Mouse (Mus musculus): ENCODE measurements at regions not wholly inside any gene's neighbourhood (a gene's known extent, or its start where the extent isn't known, plus 50 kb on each side); places are given as distances from the start of the nearest gene placed in this dataset.

- 43% methylated on average over 9 of the region's 9 CpGs for WGBS (ENCODE audit: insufficient replicate concordance)
- Histone ChIP-seq H3K4me2 (no peak overlapping the region), H3K4me1 (peaks cover 8% of the 10 kb centered on the region; the same call in 1 of the 2 replicates), H3K4me3 (no peak overlapping the region), H3K9ac (no peak overlapping the region), H3K27ac (no peak overlapping the region), H3K36me3 (no peaks in the 10 kb centered on the region), H3K9me3 (replicated peaks) (no peaks in the 10 kb centered on the region), H3K27me3 (replicated peaks) (no peaks in the 10 kb centered on the region)
- ATAC-seq, result no peak
These were observed 124.0 kb downstream of the Dact1 start for GRCm38 (mm10) chr12:71433549-71434200.

- H3K9ac ChIP-seq, result no peak overlapping the region
- H3K9me3 ChIP-seq (replicated peaks), result no peaks in the 10 kb centered on the region
- H3K27me3 ChIP-seq (replicated peaks), result no peaks in the 10 kb centered on the region
- H3K36me3 ChIP-seq, result no peaks in the 10 kb centered on the region
- H3K27ac ChIP-seq, result no peak overlapping the region
- H3K4me2 ChIP-seq, result no peak overlapping the region
- peaks cover 8% of the 10 kb centered on the region; the same call in 1 of the 2 replicates for H3K4me1 ChIP-seq
- WGBS (ENCODE audit: insufficient replicate concordance), result 16% methylated on average over 6 of the region's 6 CpGs
- ATAC-seq, result 0 out of 2 replicates have a peak, but pooled peaks have one; percentile 52
- H3K4me3 ChIP-seq, result no peak overlapping the region
These were observed 128.6 kb downstream of the Dact1 start for GRCm38 (mm10) chr12:71438254-71438653.

- 67% methylated on average over 3 of the region's 3 CpGs for WGBS (ENCODE audit: insufficient replicate concordance)
- H3K27ac ChIP-seq, result no peak overlapping the region
- no peak for ATAC-seq
- H3K4me3 ChIP-seq, result no peak overlapping the region
- H3K9ac ChIP-seq, result no peak overlapping the region
- H3K36me3 ChIP-seq, result no peaks in the 10 kb centered on the region
- H3K27me3 ChIP-seq (replicated peaks), result no peaks in the 10 kb centered on the region
- no peak overlapping the region for H3K4me2 ChIP-seq
- no peaks in the 10 kb centered on the region for H3K9me3 ChIP-seq (replicated peaks)
- H3K4me1 ChIP-seq, result peaks cover 8% of the 10 kb centered on the region; the same call in 1 of the 2 replicates
These were observed 131.2 kb downstream of the Dact1 start for GRCm38 (mm10) chr12:71440863-71441262.

- Histone ChIP-seq H3K9me3 (replicated peaks) (no peaks in the 10 kb centered on the region), H3K27ac (no peak overlapping the region), H3K4me3 (no peak overlapping the region), H3K27me3 (replicated peaks) (no peaks in the 10 kb centered on the region), H3K9ac (no peak overlapping the region), H3K4me1 (peaks cover 8% of the 10 kb centered on the region; the same call in 1 of the 2 replicates), H3K36me3 (no peaks in the 10 kb centered on the region), H3K4me2 (no peak overlapping the region)
- WGBS (ENCODE audit: insufficient replicate concordance), result 61% methylated on average over 5 of the region's 5 CpGs
- ATAC-seq, result no peak
These were observed 131.6 kb downstream of the Dact1 start for GRCm38 (mm10) chr12:71441272-71441671.

GRCm38 (mm10) chr12:71446177-71446891 lies 136.7 kb downstream of the Dact1 start:
- Histone ChIP-seq H3K27ac (no peak overlapping the region), H3K9ac (no peak overlapping the region), H3K4me1 (no peaks in the 10 kb centered on the region), H3K36me3 (no peaks in the 10 kb centered on the region), H3K9me3 (replicated peaks) (no peaks in the 10 kb centered on the region), H3K4me3 (no peak overlapping the region), H3K4me2 (no peak overlapping the region), H3K27me3 (replicated peaks) (no peaks in the 10 kb centered on the region)
- no peak for ATAC-seq
- WGBS (ENCODE audit: insufficient replicate concordance), result 65% methylated on average over 8 of the region's 8 CpGs

GRCm38 (mm10) chr12:71446892-71447268 lies 137.2 kb downstream of the Dact1 start:
- no peak overlapping the region for H3K4me2 ChIP-seq
- no peaks in the 10 kb centered on the region for H3K27me3 ChIP-seq (replicated peaks)
- no peak overlapping the region for H3K27ac ChIP-seq
- WGBS (ENCODE audit: insufficient replicate concordance), result 49% methylated on average over 7 of the region's 7 CpGs
- no peaks in the 10 kb centered on the region for H3K9me3 ChIP-seq (replicated peaks)
- no peak overlapping the region for H3K4me3 ChIP-seq
- no peaks in the 10 kb centered on the region for H3K36me3 ChIP-seq
- ATAC-seq, result no peak
- H3K9ac ChIP-seq, result no peak overlapping the region
- no peaks in the 10 kb centered on the region for H3K4me1 ChIP-seq

- Histone ChIP-seq H3K36me3 (no peaks in the 10 kb centered on the region), H3K4me2 (no peak overlapping the region), H3K9me3 (replicated peaks) (no peaks in the 10 kb centered on the region), H3K27ac (no peak overlapping the region), H3K4me3 (no peak overlapping the region), H3K4me1 (no peaks in the 10 kb centered on the region), H3K27me3 (replicated peaks) (no peaks in the 10 kb centered on the region), H3K9ac (no peak overlapping the region)
- WGBS (ENCODE audit: insufficient replicate concordance), result 31% methylated on average over 3 of the region's 3 CpGs
- no peak for ATAC-seq
These were observed 139.3 kb downstream of the Dact1 start for GRCm38 (mm10) chr12:71449032-71449431.

- Histone ChIP-seq H3K27ac (no peak overlapping the region), H3K9me3 (replicated peaks) (no peaks in the 10 kb centered on the region), H3K4me2 (no peak overlapping the region), H3K4me3 (no peak overlapping the region), H3K27me3 (replicated peaks) (no peaks in the 10 kb centered on the region), H3K9ac (no peak overlapping the region), H3K36me3 (no peaks in the 10 kb centered on the region), H3K4me1 (no peaks in the 10 kb centered on the region)
- WGBS (ENCODE audit: insufficient replicate concordance), result 55% methylated on average over 4 of the region's 4 CpGs
- no peak for ATAC-seq
These were observed 140.4 kb downstream of the Dact1 start for GRCm38 (mm10) chr12:71450128-71450527.

GRCm38 (mm10) chr12:71450680-71451463 lies 141.2 kb downstream of the Dact1 start:
- no peak overlapping the region for H3K4me3 ChIP-seq
- H3K4me1 ChIP-seq, result no peaks in the 10 kb centered on the region
- H3K27me3 ChIP-seq (replicated peaks), result no peaks in the 10 kb centered on the region
- ATAC-seq, result no peak
- no peaks in the 10 kb centered on the region for H3K36me3 ChIP-seq
- 78% methylated on average over 14 of the region's 14 CpGs for WGBS (ENCODE audit: insufficient replicate concordance)
- H3K27ac ChIP-seq, result no peak overlapping the region
- no peak overlapping the region for H3K4me2 ChIP-seq
- H3K9me3 ChIP-seq (replicated peaks), result no peaks in the 10 kb centered on the region
- no peak overlapping the region for H3K9ac ChIP-seq

GRCm38 (mm10) chr12:71456900-71457299 lies 147.2 kb downstream of the Dact1 start:
- H3K4me3 ChIP-seq, result no peak overlapping the region
- H3K27ac ChIP-seq, result no peak overlapping the region
- no peaks in the 10 kb centered on the region for H3K4me1 ChIP-seq
- no peaks in the 10 kb centered on the region for H3K36me3 ChIP-seq
- no peak overlapping the region for H3K9ac ChIP-seq
- WGBS (ENCODE audit: insufficient replicate concordance), result 67% methylated on average over 6 of the region's 6 CpGs
- H3K4me2 ChIP-seq, result no peak overlapping the region
- ATAC-seq, result no peak
- no peaks in the 10 kb centered on the region for H3K9me3 ChIP-seq (replicated peaks)
- no peaks in the 10 kb centered on the region for H3K27me3 ChIP-seq (replicated peaks)

GRCm38 (mm10) chr12:71458559-71459176 lies 149.0 kb downstream of the Dact1 start:
- Histone ChIP-seq H3K4me1 (no peaks in the 10 kb centered on the region), H3K9me3 (replicated peaks) (no peaks in the 10 kb centered on the region), H3K27me3 (replicated peaks) (no peaks in the 10 kb centered on the region), H3K9ac (no peak overlapping the region), H3K27ac (no peak overlapping the region), H3K4me3 (no peak overlapping the region), H3K4me2 (no peak overlapping the region), H3K36me3 (no peaks in the 10 kb centered on the region)
- no peak for ATAC-seq
- 65% methylated on average over 12 of the region's 12 CpGs for WGBS (ENCODE audit: insufficient replicate concordance)

- Histone ChIP-seq H3K9me3 (replicated peaks) (no peaks in the 10 kb centered on the region), H3K27me3 (replicated peaks) (no peaks in the 10 kb centered on the region), H3K4me3 (no peak overlapping the region), H3K9ac (no peak overlapping the region), H3K4me1 (no peaks in the 10 kb centered on the region), H3K27ac (no peak overlapping the region), H3K36me3 (no peaks in the 10 kb centered on the region), H3K4me2 (no peak overlapping the region)
- ATAC-seq, result no peak
- 45% methylated on average over 6 of the region's 6 CpGs for WGBS (ENCODE audit: insufficient replicate concordance)
These were observed 151.0 kb downstream of the Dact1 start for GRCm38 (mm10) chr12:71460643-71461042.
